Mouse (Mus musculus) embryonic facial prominence, embryonic 12.5 days (tissue): Measurements from ENCODE around the gene Ldhb. TPM values are rescaled to one million over a fixed set of nuclear protein-coding genes. Genes with fewer than 3 reads are reported as not detected.

Experiments
- ATAC-seq: fragments of 200-750 bp; cut with Nextera tagmentation; 2 replicates; pipeline ENCODE4 v1.8.0; 2017; ENCODE audit not compliant: insufficient number of reproducible peaks, insufficient read depth, low FRiP score, low TSS enrichment
- H3K27ac ChIP-seq: fragments of 300-500 bp; sonication (generic); 2 replicates; pipeline ENCODE4 v1.5.1; 2016; ENCODE audit warnings: mild to moderate bottlenecking
- H3K27me3 ChIP-seq: fragments of 300-500 bp; sonication (generic); 2 replicates; pipeline ENCODE4 v1.6.1; 2016; ENCODE audit warnings: mild to moderate bottlenecking, moderate library complexity
- H3K36me3 ChIP-seq: fragments of 300-500 bp; sonication (generic); 2 replicates; pipeline ENCODE4 v1.6.1; 2016; ENCODE audit warnings: mild to moderate bottlenecking
- H3K4me1 ChIP-seq: fragments of 300-500 bp; sonication (generic); 2 replicates; pipeline ENCODE4 v1.6.1; 2016
- H3K4me2 ChIP-seq: fragments of 300-500 bp; sonication (generic); replicated peaks from 2 replicates; pipeline ENCODE4 v1.6.1; 2016; ENCODE audit warnings: mild to moderate bottlenecking, moderate library complexity
- H3K4me3 ChIP-seq: fragments of 300-500 bp; sonication (generic); 2 replicates; pipeline ENCODE4 v1.5.1; 2016; ENCODE audit warnings: mild to moderate bottlenecking
- H3K9ac ChIP-seq: fragments of 300-500 bp; sonication (generic); 2 replicates; pipeline ENCODE4 v1.6.1; 2016; ENCODE audit warnings: mild to moderate bottlenecking, moderate library complexity
- H3K9me3 ChIP-seq: fragments of 300-500 bp; sonication (generic); 2 replicates; pipeline ENCODE4 v1.6.1; 2016; ENCODE audit warnings: mild to moderate bottlenecking, moderate library complexity
- WGBS: fragments of 180-500 bp; shearing (Covaris S2); methylation state at CpG from one replicate; pipeline ENCODE4 v1.1.7; 2016; 5-methylcytosine and 5-hydroxymethylcytosine counted together
- polyA plus RNA-seq: library from polyadenylated mRNA; unstranded; fragments of >200 nt; fragmentation: Nextera tagmentation; extraction: Ambion mirVana; gene quantifications from 2 replicates; pipeline ENCODE4 v1.2.1, GENCODE M21; 2016

Gene Ldhb
- polyA plus RNA-seq, 1 experiment from 2014 or later = 407 TPM

DNA sequence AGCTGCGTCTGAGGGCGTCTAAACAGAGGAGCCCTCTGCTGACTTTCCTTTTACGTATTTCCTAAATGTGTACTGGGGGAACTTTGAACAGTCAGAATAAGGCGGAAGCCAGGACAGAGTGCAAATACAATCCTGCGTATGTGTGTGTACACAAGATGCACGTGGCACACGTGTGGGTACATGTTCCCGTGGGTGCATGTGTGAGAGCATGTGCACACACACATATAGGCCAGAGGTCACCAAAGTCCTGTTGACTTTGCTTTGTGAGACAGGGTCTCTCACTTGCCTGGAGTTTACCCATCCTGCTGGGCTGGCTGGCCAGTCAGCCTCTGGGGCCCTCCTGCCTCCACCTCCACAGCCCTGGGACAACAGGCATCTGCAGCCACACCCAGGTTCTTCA lies 36.6 kb downstream of the Ldhb start:
- Histone ChIP-seq H3K4me1 (no peaks in the 10 kb centered on the region), H3K27ac (no peak overlapping the region), H3K9ac (no peak overlapping the region), H3K27me3 (no peaks in the 10 kb centered on the region), H3K4me2 (no peak overlapping the region), H3K4me3 (no peak overlapping the region), H3K36me3 (no peaks in the 10 kb centered on the region), H3K9me3 (no peaks in the 10 kb centered on the region)
- 90% methylated on average over 8 of the region's 8 CpGs for WGBS
- ATAC-seq = no peak

DNA sequence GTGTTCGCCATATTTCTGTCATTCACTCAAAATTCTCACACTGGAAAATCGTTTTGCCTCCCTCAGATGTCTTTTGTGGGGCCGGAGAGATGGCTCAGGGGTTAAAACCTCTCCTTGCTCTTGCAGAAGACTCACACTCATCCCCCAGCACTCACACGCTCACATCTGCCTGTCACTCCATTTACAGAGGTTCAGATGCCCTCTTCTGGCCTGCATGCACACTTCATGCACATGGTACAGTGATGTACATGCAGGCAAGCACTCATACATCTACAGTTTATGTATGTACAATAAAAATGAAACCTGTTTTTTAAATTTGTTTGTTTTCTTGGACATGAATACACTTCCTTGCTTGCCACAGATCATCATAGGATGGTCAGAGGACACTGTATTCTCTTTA lies 38.2 kb downstream of the Ldhb start:
- Histone ChIP-seq H3K4me2 (no peak overlapping the region), H3K9me3 (no peaks in the 10 kb centered on the region), H3K27me3 (no peaks in the 10 kb centered on the region), H3K9ac (no peak overlapping the region), H3K27ac (no peak overlapping the region), H3K4me1 (no peaks in the 10 kb centered on the region), H3K36me3 (no peaks in the 10 kb centered on the region), H3K4me3 (no peak overlapping the region)
- WGBS = 52% methylated on average over 4 of the region's 4 CpGs
- ATAC-seq = no peak

DNA sequence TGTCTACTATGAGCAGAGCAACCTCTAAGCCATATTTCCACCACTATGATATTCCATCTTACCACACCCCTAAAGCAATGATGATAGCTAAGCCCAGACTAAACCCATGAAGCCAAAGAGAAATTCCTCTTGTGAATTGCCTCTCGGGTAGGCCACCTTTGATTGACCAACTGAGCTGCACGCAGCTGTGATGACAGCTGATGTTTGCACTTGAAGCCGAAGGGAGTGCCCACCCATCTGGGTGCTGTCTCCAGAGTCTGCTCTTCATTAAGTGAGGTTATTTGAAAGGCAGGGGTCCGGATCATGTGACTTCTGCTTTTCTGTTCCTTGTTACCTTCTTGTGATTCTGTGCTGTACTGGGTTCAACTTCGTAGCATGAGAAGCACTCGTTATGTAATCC lies 45.6 kb downstream of the Ldhb start:
- Histone ChIP-seq H3K4me3 (no peak overlapping the region), H3K27ac (no peak overlapping the region), H3K27me3 (no peaks in the 10 kb centered on the region), H3K4me1 (no peaks in the 10 kb centered on the region), H3K4me2 (no peak overlapping the region), H3K9me3 (no peaks in the 10 kb centered on the region), H3K9ac (no peak overlapping the region), H3K36me3 (no peaks in the 10 kb centered on the region)
- whole genome bisulfite sequencing = 53% methylated on average over 6 of the region's 6 CpGs
- ATAC-seq = no peak

DNA sequence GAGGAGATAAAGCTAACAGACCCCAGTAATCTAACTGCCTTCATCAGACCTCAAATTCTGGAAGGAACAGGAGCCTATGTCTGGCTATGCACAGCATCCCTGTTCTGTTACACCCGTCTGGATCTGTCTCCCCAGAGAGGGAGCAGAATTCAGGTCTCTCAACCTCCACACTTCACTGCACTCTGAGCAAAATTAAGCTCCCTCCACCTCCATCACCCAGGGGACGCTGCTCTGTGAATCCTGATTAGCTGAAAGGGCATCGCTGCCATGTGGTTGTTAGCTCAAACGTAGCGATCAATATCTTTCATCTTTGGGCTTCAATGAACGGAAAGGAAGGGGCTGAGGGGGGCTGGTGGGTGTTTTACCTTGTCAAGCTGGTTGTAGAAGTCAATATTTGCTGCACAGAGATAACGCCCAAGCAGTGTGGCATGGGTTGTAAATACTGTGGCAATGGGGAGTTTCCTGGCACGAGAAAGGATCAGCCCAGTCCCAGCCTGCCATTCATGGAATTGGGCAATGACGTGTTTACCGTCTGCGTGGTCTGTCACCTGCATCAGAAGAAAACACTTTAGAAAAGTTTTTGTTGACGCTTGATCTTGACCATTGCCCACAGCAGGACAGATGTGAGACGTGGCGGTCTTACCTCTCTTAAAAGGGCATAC lies 48.6 kb downstream of the Ldhb start:
- Histone ChIP-seq H3K36me3 (no peaks in the 10 kb centered on the region), H3K27ac (no peak overlapping the region), H3K9me3 (no peaks in the 10 kb centered on the region), H3K4me2 (no peak overlapping the region), H3K9ac (no peak overlapping the region), H3K4me3 (no peak overlapping the region), H3K27me3 (no peaks in the 10 kb centered on the region), H3K4me1 (no peaks in the 10 kb centered on the region)
- WGBS = 75% methylated on average over 14 of the region's 14 CpGs
- no peak for ATAC-seq

DNA sequence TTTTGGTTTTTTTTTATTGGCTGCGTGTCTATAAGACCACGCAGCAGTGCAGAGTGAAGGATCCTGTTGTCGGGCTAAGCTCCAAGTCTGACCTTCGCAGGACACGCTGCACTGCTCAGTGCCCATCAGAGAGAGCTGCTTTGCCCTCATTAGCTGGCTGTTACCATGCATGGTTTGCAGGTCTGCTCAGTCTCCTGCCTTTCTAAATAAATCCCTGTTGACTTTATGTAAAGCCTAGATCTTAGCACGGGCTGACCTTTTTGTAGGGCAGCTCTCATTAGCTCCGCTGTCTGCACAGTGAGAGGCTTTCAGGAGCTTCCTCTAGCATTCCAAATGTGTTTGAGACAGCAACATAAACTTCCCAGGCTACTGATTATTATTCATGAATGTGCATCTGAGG lies 49.7 kb downstream of the Ldhb start:
- Histone ChIP-seq H3K27ac (no peak overlapping the region), H3K9ac (no peak overlapping the region), H3K27me3 (no peaks in the 10 kb centered on the region), H3K4me3 (no peak overlapping the region), H3K9me3 (no peaks in the 10 kb centered on the region), H3K4me2 (no peak overlapping the region), H3K4me1 (no peaks in the 10 kb centered on the region), H3K36me3 (no peaks in the 10 kb centered on the region)
- no peak for ATAC-seq
- WGBS = 63% methylated on average over 7 of the region's 7 CpGs

DNA sequence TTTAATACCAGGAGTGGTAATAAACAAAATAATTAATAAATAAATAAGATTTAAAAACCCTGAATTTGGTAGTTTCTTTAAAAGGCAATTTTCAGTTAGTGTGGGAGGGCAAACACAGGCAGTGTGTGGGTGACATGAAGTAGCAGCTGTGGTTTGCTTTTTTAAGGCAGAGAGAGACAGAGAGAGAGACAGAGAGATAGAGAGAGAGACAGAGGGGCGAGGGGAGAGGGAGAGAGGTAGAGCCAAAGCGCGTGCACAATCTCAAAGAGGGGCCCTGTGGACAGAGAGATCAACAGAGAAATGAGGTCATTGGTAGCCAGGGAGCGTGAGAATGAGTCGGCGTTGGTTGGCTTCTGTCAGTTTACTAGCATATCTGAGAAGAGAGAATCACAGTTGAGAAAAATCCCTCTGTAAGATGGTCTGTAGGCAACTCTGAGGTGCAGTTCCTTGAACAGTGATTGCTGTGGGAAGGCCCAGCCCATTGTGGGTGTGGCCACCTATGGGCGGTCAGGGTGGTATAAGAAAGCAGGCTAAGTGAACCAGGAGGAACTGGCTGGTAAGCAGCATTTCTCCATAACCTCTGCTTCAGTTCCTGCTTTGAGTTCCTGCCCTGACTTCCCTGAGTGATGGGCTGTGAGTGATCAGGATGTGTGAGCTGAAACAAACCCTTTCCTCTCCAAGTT lies 52.3 kb downstream of the Ldhb start:
- Histone ChIP-seq H3K9me3 (no peaks in the 10 kb centered on the region), H3K27ac (no peak overlapping the region), H3K4me1 (no peaks in the 10 kb centered on the region), H3K36me3 (no peaks in the 10 kb centered on the region), H3K4me3 (no peak overlapping the region), H3K27me3 (no peaks in the 10 kb centered on the region), H3K4me2 (no peak overlapping the region), H3K9ac (no peak overlapping the region)
- ATAC-seq = no peak
- WGBS = 79% methylated on average over 7 of the region's 7 CpGs

DNA sequence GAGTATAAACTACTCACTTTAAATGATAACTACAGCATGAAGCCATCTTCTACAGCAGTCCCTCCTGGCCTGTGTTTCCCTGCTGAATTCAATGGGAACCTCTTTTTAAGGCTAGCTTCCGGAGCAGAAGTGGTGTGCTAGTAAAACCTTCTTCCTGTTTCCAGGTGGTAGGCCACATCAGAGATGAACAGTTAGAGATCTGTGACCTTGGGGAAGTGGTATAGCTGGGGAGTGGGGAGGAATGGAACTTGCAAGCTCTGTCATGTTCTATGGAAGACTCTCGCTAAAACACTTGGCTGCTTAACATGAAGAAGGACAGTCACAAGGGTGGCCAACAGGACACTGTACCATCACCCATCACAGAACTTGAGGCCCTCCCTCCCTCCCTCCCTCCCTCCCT lies 54.4 kb downstream of the Ldhb start:
- H3K4me3 ChIP-seq = no peak overlapping the region
- H3K36me3 ChIP-seq = no peaks in the 10 kb centered on the region
- 81% methylated on average over 2 of the region's 2 CpGs for WGBS
- no peak overlapping the region for H3K9ac ChIP-seq
- ATAC-seq = no peak
- H3K4me2 ChIP-seq = no peak overlapping the region
- H3K4me1 ChIP-seq = no peaks in the 10 kb centered on the region
- H3K27me3 ChIP-seq = no peaks in the 10 kb centered on the region
- no peak overlapping the region for H3K27ac ChIP-seq
- H3K9me3 ChIP-seq = no peaks in the 10 kb centered on the region

DNA sequence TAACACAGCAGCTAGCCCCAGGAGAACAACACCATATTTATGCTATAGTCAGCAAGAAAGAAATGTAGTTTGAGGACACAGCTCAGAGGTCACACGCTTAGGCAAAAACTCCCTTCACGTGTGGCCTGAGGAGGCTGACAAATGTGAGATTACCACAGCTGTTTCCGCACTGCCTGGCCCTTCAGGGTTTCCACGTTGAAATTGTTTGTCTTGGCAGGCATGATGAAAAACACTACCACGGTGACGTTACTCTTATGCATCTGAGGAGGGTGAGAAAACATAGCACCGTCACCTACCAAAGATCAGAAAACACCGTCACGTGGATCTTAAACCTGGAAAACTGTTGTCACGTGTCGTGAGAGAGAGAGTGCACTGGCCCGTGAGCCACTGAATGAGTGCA lies 56.4 kb downstream of the Ldhb start:
- ATAC-seq = no peak
- Histone ChIP-seq H3K27me3 (no peaks in the 10 kb centered on the region), H3K4me1 (no peaks in the 10 kb centered on the region), H3K4me2 (no peak overlapping the region), H3K27ac (no peak overlapping the region), H3K4me3 (no peak overlapping the region), H3K36me3 (no peaks in the 10 kb centered on the region), H3K9me3 (no peaks in the 10 kb centered on the region), H3K9ac (no peak overlapping the region)
- WGBS = 67% methylated on average over 12 of the region's 12 CpGs

Other genes with a start within 250 kb of the Ldhb start
- gene Iapp, start 209.5 kb downstream of the Ldhb start, polyA plus RNA-seq = 0.20 TPM in 1 of 2 replicates, not detected in the other
- gene Slco1a5, start 185.0 kb downstream of the Ldhb start, polyA plus RNA-seq = 0.19 TPM in 1 of 2 replicates, not detected in the other
- 19.0 and 19.7 TPM in 2 replicates for gene Pyroxd1, start 162.3 kb downstream of the Ldhb start, polyA plus RNA-seq
- 32.8 and 33.8 TPM in 2 replicates for gene Recql, start 120.9 kb downstream of the Ldhb start, polyA plus RNA-seq
- 112 and 117 TPM in 2 replicates for gene Golt1b, start 120.7 kb downstream of the Ldhb start, polyA plus RNA-seq
- gene Spx, start 94.5 kb downstream of the Ldhb start, polyA plus RNA-seq = 0.67 and 0.88 TPM in 2 replicates
- not detected in 2 replicates for gene Gys2, start 34.8 kb downstream of the Ldhb start, polyA plus RNA-seq
- gene Kcnj8, start 63.7 kb upstream of the Ldhb start, polyA plus RNA-seq = 3.9 TPM in 2 replicates
- gene Abcc9, start 194.4 kb upstream of the Ldhb start, polyA plus RNA-seq = 1.7 and 1.9 TPM in 2 replicates
- gene Cmas, start 248.7 kb upstream of the Ldhb start, polyA plus RNA-seq = 92.4 and 96.0 TPM in 2 replicates